Mouse (Mus musculus): Measurements from ENCODE around the gene Wfdc1. TPM values are rescaled to one million over a fixed set of nuclear protein-coding genes. Genes with fewer than 3 reads are reported as not detected.

Wfdc1 gene
- 1 to 10 TPM; 6.3 to 6.7 TPM for total RNA-seq (2021)
- long read RNA-seq, experiment 1, transcript Wfdc1-201 (7 exons, 1,371 nt): major isoform, 6 of 6 reads
- long read RNA-seq, experiment 1, partial matches to known transcripts: 0 of 6 reads
- long read RNA-seq, experiment 1, other reads (novel, unspliced or antisense): 0 of 6 reads
- long read RNA-seq, experiment 2, partial matches to known transcripts: 0 of 4 reads
- long read RNA-seq, experiment 2, other reads (novel, unspliced or antisense): 0 of 4 reads

DNA sequence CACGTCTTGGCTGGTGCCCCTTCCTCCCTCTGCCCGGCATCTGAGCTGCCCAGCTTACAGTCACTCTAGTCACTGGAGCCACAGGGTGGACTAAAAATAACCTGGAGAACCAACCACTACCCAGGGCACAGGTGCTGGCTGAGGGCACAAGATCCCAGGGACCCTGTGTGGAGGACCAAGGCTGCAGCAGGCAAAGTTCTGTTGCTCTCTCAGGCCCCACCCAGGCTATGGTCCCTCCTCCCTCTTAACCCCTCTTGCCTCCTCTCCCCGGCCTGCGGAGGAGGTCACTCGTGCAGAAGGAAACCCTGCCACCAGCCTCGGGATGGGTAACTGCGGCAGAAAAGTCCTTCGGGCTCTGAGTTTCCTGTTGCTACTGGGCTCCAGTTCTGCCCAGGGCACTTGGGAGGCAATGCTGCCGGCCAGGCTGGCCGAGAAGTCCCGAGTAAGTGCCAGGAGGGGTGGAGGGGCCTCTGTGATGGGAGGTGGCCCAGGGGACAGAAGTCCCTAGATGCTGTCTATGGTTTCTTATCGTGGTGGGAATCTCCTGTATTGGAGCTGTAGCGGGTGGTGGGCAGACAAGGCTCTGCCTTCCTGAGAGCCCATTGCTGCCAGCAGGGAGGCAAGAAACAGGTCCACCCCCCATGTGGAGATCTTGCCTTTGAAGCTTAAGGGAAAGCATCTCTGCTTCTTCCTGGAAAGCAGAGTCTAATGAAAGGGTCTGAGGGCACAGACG, at the start of gene Wfdc1:
Gene Wfdc1, plus strand, starts transcription at position 147 of the 733 bp plus-strand sequence.
- TF ChIP-seq CTCF (conservative IDR thresholded peaks at IDR 0.05): no peak
- no peak for DNase-seq (ENCODE audit: low spot score in 2 of 2)
- Histone ChIP-seq H3K27ac (peak within 1 kb of the TSS; percentile 59), H3K4me3 (peak within 1 kb of the TSS; percentile 40)

DNA sequence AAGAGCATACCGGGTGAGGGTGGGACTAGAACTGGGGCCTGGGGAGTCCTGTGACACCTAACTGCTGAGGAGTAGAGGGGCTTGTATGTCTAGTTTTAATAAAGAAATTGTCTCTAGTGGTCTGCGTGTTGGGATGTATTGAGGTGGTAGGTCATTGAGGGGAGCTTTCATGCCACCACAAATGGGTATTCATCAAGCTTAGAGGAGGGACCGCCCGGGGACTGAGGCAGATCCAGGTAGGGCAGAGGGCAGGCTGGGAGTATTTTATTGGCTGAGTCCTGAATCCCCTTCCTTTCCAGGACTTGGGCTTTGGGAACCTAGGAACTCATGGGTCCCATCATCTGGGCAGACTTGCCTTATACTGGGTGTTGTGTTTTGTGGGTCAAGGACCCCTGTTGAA, 49.4 kb upstream of the Wfdc1 start:
- TF ChIP-seq CTCF (conservative IDR thresholded peaks at IDR 0.05): no peak
- no peak overlapping the region for H3K4me3 ChIP-seq
- DNase-seq (ENCODE audit: low spot score in 2 of 2): no peak
- H3K27ac ChIP-seq: no peak overlapping the region

DNA sequence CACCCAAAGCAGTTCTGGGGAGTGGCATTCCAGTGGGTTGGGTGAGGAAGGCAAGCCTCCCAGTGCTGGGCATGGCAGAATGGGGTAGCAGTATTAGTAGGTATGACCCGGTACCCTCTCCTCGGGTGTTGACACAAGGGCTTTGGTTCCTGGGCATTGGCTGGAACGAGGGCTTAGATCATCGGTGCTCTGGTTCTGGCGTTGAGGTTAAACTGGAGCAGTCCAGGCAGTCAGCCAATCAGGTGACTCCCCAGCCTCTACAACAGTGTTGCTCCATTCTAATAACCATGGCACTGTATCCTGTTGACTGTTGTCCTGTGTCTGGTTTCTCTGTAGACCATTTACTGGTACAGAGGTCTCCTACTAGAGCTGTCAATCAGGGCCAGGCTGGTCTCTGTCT, 48.6 kb upstream of the Wfdc1 start:
- no peak overlapping the region for H3K4me3 ChIP-seq
- TF ChIP-seq CTCF (conservative IDR thresholded peaks at IDR 0.05): no peak
- no peak overlapping the region for H3K27ac ChIP-seq
- no peak for DNase-seq (ENCODE audit: low spot score in 2 of 2)

DNA sequence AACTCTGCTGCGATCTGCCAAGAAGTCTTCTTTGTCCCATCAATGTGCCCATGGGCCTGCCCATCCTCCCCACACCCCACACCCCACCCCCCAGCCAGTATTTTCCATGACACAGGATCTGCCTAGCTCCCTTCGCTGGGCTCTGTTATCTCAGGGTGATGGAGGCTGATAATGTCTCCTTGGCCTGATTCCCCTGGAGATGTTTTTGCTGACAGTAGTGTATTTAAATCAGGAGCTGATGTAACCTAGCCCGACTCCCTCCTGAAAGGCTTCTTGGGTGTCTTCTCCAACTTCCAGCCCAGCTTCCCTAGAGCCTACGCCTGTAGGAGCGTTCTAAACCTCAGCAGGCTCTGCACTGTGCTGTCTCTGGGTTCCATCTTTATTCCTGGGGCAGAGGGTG, 47.3 kb upstream of the Wfdc1 start:
- no peak for DNase-seq (ENCODE audit: low spot score in 2 of 2)
- H3K27ac ChIP-seq: no peak overlapping the region
- no peak for TF ChIP-seq CTCF (conservative IDR thresholded peaks at IDR 0.05)
- H3K4me3 ChIP-seq: no peak overlapping the region

DNA sequence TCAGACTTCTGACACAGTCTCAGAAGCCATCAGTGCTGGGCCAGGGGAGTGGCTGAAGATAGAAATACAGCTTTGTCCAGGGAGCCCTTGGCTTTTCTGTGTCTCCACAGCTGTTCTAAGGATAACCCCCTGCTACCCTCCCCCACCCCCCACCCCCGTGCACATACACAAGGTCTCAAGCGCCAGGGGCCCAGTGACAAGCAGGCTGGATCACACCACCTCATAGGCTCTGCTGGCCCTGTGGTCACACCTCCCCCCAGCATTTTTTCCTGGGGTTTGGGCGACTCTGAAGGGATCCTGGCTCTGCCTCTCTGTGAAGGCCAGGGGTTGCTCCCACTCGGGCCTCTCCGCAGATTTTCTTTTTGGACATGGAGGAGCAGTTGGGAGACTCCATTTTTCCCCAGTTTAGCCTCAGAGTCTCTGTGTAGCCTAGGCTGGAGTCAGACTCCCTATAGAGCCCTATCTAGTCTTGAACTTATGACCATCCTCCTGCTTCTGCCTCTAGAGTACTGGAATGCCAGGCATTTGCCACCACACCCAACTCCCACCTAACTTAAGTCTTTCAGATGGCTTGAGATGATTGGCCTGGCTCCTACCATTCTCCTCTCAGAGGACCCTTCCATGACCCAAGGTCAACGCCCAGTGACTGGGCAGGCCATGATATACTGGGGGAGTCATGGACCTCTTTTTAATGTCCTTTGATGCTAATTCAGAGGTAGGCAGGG, 45.9 kb upstream of the Wfdc1 start:
- DNase-seq (ENCODE audit: low spot score in 2 of 2): no peak
- no peak overlapping the region for H3K4me3 ChIP-seq
- H3K27ac ChIP-seq: no peak overlapping the region
- no peak for TF ChIP-seq CTCF (conservative IDR thresholded peaks at IDR 0.05)

DNA sequence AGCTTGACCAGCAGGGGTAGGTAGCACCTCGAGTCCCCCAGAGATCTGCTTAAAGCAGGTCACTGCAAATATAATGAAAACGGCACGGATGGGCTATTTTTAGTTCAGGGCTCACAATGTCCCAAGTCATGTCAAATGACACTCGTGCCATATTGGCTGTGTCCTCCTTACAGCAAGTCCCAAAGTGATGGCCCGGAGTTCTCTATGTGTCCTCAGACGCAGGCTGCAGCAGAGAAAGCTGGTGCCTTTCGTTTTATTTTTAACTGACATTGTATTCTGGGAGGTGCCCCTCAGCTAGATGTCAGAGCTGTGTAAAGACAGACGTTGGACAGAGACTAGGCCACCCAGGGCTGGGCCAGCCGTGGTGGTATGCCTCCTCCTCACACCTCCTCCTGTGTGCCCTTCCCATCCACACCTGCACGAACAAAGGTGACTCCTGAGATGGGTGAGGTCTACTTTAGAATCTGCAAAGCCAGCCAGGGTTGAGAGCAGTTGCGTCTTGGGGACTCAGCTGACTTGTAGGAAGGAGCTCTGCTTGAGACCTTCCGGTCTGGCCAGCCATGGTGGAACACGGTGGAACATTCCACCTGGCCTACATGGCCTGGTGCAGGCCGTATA, 45.2 kb upstream of the Wfdc1 start:
- no peak for DNase-seq (ENCODE audit: low spot score in 2 of 2)
- TF ChIP-seq CTCF (conservative IDR thresholded peaks at IDR 0.05): no peak
- no peak overlapping the region for H3K4me3 ChIP-seq
- no peak overlapping the region for H3K27ac ChIP-seq

DNA sequence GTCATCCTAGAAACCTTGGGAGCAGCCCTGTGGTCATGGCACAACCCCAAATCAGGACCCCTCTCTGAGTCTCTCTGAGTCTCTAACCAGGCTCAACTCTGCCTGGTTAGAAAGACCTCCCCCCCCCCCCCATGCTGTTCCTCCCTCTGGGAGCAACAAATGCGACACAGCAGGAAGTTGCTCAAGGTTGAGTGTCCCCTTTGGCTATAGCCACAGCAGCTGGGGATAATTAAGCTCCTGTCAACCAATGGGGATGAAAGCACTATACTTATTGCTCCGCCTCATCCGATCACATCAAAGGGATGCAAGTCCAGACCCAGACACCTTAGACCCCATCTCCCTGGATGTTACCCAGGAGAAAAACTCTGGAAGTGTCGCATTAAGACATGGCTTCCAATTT, 43.6 kb upstream of the Wfdc1 start:
- DNase-seq (ENCODE audit: low spot score in 2 of 2): no peak
- Histone ChIP-seq H3K4me3 (no peak overlapping the region), H3K27ac (no peak overlapping the region)
- TF ChIP-seq CTCF (conservative IDR thresholded peaks at IDR 0.05): no peak

DNA sequence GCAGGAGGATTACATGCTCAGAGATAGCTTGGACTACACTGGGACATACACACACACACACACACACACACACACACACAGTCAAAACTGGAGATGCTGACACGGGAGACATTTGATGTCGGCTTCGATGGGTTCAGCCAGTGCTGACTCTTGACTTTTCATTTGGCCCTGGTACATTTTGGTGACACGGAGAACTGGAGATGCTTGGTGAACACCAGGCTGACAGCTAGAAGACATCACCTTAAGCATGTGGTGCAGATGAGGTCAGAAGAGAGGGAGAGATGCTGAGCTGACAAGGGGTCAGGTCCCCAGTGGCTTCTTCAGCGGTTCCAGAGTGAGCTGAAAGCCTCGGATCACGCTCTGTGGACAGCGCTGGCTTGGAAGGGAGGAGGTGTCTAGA, 43.1 kb upstream of the Wfdc1 start:
- Histone ChIP-seq H3K4me3 (no peak overlapping the region), H3K27ac (no peak overlapping the region)
- no peak for TF ChIP-seq CTCF (conservative IDR thresholded peaks at IDR 0.05)
- no peak for DNase-seq (ENCODE audit: low spot score in 2 of 2)

DNA sequence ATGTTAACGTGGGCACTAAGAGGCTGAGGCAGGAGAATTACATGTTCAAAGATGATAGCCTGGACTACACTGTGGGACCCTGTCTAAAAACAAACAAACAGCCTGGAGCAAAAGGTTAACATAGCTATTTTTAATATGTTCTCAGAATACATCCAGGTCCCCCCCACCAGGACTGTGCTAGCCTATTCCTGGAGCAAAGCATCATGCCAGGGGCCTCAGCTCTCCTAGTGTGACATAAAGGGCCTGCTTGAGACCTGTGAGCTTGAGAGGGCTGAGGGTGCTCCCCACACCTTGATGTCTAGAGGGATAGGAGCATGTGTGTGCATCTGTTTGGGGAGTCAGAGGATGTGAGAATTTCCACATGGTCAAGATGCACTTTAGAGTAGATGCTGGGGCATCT, 42.4 kb upstream of the Wfdc1 start:
- no peak for TF ChIP-seq CTCF (conservative IDR thresholded peaks at IDR 0.05)
- no peak for DNase-seq (ENCODE audit: low spot score in 2 of 2)
- no peak overlapping the region for H3K27ac ChIP-seq
- no peak overlapping the region for H3K4me3 ChIP-seq

DNA sequence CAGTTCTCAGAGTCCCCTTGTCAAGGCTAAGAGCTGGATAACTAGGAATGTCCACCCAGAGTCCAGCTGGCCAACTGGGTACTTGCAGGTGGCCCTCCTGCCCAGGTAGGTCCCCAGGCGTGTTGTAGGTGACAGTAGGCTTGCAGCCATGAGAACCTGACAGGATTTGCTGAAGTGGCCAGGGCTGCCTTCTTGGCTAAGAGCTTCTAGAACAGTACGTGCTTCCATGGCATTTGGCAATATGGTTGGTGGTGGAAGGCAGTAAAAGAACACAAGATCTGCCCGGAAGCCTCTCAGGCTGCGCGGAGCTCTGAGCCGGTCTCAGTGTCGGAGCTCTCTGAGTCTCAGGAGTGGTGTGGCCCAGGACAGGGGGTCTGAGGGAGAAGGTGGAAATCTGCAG, 41.2 kb upstream of the Wfdc1 start:
- DNase-seq (ENCODE audit: low spot score in 2 of 2): no peak
- Histone ChIP-seq H3K4me3 (no peak overlapping the region), H3K27ac (no peak overlapping the region)
- TF ChIP-seq CTCF (conservative IDR thresholded peaks at IDR 0.05): no peak

DNA sequence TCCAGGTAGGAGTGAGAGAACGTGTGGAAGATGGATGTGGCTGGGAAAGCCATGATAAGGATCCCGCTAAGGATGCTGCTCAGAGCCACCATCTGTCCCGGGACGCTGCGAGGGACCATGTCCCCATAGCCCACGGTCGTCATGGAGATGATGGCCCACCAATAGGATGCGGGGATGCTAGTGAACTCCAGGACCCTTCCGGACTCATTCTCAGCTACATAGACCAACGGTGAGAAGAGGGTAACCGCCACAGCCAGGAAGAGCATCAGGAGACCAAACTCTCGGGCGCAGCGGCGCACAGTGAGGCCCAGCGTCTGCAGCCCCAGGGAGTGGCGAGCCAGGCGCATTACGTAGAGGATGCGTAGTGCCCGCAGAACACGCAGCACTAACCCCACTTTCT, 40.4 kb upstream of the Wfdc1 start:
- TF ChIP-seq CTCF (conservative IDR thresholded peaks at IDR 0.05): no peak
- Histone ChIP-seq H3K4me3 (no peak overlapping the region), H3K27ac (no peak overlapping the region)
- no peak for DNase-seq (ENCODE audit: low spot score in 2 of 2)

DNA sequence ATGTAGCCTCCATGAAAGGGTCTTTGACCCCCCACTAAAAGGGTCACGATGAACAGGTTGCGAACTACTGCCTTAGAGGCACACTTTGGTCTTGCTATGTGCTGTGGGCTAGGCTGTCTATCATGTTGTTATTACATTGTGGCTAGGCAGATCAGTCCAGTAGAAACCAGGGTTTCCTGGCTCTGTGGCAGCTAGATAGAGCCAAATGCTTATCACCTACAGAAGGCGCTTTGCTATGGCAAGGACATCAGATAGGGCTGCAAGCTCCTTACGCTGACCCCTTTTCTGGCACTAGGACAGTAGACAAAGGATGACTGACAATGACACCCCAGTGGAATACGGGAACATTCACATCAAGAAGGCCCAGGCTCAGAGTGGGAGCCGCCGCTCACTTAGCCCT, 39.0 kb upstream of the Wfdc1 start:
- DNase-seq (ENCODE audit: low spot score in 2 of 2): no peak
- TF ChIP-seq CTCF (conservative IDR thresholded peaks at IDR 0.05): no peak
- no peak overlapping the region for H3K4me3 ChIP-seq
- no peak overlapping the region for H3K27ac ChIP-seq
